Mouse (Mus musculus) neural tube, embryonic 15.5 days (tissue): ENCODE results near the gene Btbd17. TPM values are rescaled to one million over a fixed set of nuclear protein-coding genes. Genes with fewer than 3 reads are reported as not detected.

ENCODE experiments used
- ATAC-seq: fragments of 200-750 bp; cut with Nextera tagmentation; 2 replicates; pipeline ENCODE4 v1.8.0; 2017; ENCODE audit warnings: mild to moderate bottlenecking, moderate TSS enrichment, moderate library complexity; ENCODE audit not compliant: low FRiP score
- H3K27ac ChIP-seq: fragments of 300-500 bp; sonication (generic); replicated peaks from 2 replicates; pipeline ENCODE4 v1.5.1; 2015; ENCODE audit warnings: mild to moderate bottlenecking, inconsistent platforms
- H3K27me3 ChIP-seq: fragments of 300-500 bp; sonication (generic); replicated peaks from 2 replicates; pipeline ENCODE4 v1.6.1; 2015; ENCODE audit warnings: inconsistent platforms
- H3K36me3 ChIP-seq: fragments of 300-500 bp; sonication (generic); 2 replicates; pipeline ENCODE4 v1.6.1; 2015; ENCODE audit warnings: inconsistent platforms
- H3K4me1 ChIP-seq: fragments of 300-500 bp; sonication (generic); 2 replicates; pipeline ENCODE4 v1.6.1; 2015; ENCODE audit warnings: inconsistent platforms
- H3K4me2 ChIP-seq: fragments of 300-500 bp; sonication (generic); 2 replicates; pipeline ENCODE4 v1.6.1; 2015; ENCODE audit warnings: inconsistent platforms, mild to moderate bottlenecking, moderate library complexity
- H3K4me3 ChIP-seq: fragments of 300-500 bp; sonication (generic); replicated peaks from 2 replicates; pipeline ENCODE4 v1.5.1; 2015; ENCODE audit warnings: mild to moderate bottlenecking, inconsistent platforms
- H3K9ac ChIP-seq: fragments of 300-500 bp; sonication (generic); replicated peaks from 2 replicates; pipeline ENCODE4 v1.6.1; 2015; ENCODE audit warnings: mild to moderate bottlenecking, inconsistent platforms
- H3K9me3 ChIP-seq: fragments of 300-500 bp; sonication (generic); replicated peaks from 2 replicates; pipeline ENCODE4 v1.6.1; 2016; ENCODE audit warnings: inconsistent platforms
- whole genome bisulfite sequencing: fragments of 180-500 bp; shearing (Covaris S2); methylation state at CpG from one replicate; pipeline ENCODE4 v1.1.7; 2015; ENCODE audit warnings: mixed read lengths; 5-methylcytosine and 5-hydroxymethylcytosine counted together
- polyA plus RNA-seq: library from polyadenylated mRNA; unstranded; fragments of >200 nt; fragmentation: Nextera tagmentation; extraction: Ambion mirVana; gene quantifications from 2 replicates; pipeline ENCODE4 v1.2.1, GENCODE M21; 2015

Btbd17 gene
- polyA plus RNA-seq: 14.8 and 21.3 TPM in 2 replicates

GRCm38 (mm10) chr11:114795848-114796322 lies at the start of gene Btbd17:
Gene Btbd17 (minus strand): TSS chr11:114795945.
- H3K4me1 ChIP-seq: peaks cover 55% of the 10 kb centered on the region
- H3K4me3 ChIP-seq: peak within 1 kb of the TSS; percentile 40
- H3K27ac ChIP-seq: peak within 1 kb of the TSS; percentile 93
- peak within 1 kb of the TSS; percentile 92 for H3K4me2 ChIP-seq
- 4% methylated on average over 4 of the region's 4 CpGs for WGBS
- no peaks in the 10 kb centered on the region for H3K36me3 ChIP-seq
- 0 out of 2 replicates have a peak, but pooled peaks cover 6% of the 10 kb centered on the region for H3K27me3 ChIP-seq
- H3K9ac ChIP-seq: peak within 1 kb of the TSS; percentile 46
- H3K9me3 ChIP-seq: no peaks in the 10 kb centered on the region
- peak; percentile 77 for ATAC-seq

GRCm38 (mm10) chr11:114844464-114845220 lies 48.9 kb upstream of the Btbd17 start:
- H3K27me3 ChIP-seq: peaks cover 11% of the 10 kb centered on the region
- H3K4me1 ChIP-seq: peaks cover 6% of the 10 kb centered on the region; the same call in 1 of the 2 replicates
- H3K9ac ChIP-seq: no peak overlapping the region
- H3K4me2 ChIP-seq: no peak overlapping the region
- H3K36me3 ChIP-seq: no peaks in the 10 kb centered on the region
- H3K9me3 ChIP-seq: no peaks in the 10 kb centered on the region
- ATAC-seq: no peak
- no peak overlapping the region for H3K27ac ChIP-seq
- 73% methylated on average over 7 of the region's 7 CpGs for WGBS
- no peak overlapping the region for H3K4me3 ChIP-seq

DNA sequence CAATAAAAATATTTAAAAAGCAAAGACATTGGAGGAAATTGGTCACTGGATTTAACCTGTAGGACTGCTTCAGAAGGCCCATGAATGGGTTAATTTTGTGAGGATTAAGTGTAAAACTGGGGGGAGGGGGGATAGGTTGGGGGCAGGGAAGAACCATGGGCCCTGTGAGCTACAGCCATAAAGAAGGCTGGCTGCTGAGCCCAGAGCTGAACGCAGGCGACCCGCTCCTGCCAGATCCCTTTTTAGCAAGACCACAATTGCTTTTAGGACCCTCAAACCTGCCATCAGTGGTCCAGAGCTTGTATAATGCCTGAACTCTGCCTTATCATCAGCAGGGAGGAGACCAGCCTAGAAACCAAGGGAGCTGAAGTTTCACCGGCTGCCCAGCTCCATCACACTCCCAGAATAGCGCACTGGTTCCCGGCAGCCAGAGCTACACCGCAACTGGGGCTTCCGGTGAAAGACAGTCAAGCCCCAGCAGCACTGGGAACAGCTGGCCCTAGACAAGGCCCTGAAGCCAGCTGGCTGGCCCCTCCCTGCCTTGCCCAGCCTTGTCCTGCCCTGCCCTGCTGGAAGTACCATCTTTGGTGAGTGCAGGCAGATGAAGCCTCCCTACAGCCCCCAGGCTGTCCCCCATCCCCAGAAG lies 48.2 kb upstream of the Btbd17 start:
- Histone ChIP-seq H3K4me3 (no peak overlapping the region), H3K27me3 (peaks cover 4% of the 10 kb centered on the region), H3K9ac (no peak overlapping the region), H3K9me3 (no peaks in the 10 kb centered on the region), H3K4me2 (no peak overlapping the region), H3K36me3 (no peaks in the 10 kb centered on the region), H3K27ac (0 out of 2 replicates have a peak overlapping the region, but pooled peaks have one; percentile 18), H3K4me1 (peaks cover 6% of the 10 kb centered on the region; the same call in 1 of the 2 replicates)
- no peak for ATAC-seq
- WGBS: 8% methylated on average over 8 of the region's 8 CpGs

GRCm38 (mm10) chr11:114833166-114833565 lies 37.4 kb upstream of the Btbd17 start:
- no peaks in the 10 kb centered on the region for H3K27me3 ChIP-seq
- H3K9me3 ChIP-seq: no peaks in the 10 kb centered on the region
- ATAC-seq: no peak
- no peak overlapping the region for H3K4me3 ChIP-seq
- no peak overlapping the region for H3K27ac ChIP-seq
- H3K36me3 ChIP-seq: no peaks in the 10 kb centered on the region
- H3K4me1 ChIP-seq: peaks cover 17% of the 10 kb centered on the region
- 71% methylated on average over 5 of the region's 5 CpGs for WGBS
- no peak overlapping the region for H3K4me2 ChIP-seq
- H3K9ac ChIP-seq: no peak overlapping the region

DNA sequence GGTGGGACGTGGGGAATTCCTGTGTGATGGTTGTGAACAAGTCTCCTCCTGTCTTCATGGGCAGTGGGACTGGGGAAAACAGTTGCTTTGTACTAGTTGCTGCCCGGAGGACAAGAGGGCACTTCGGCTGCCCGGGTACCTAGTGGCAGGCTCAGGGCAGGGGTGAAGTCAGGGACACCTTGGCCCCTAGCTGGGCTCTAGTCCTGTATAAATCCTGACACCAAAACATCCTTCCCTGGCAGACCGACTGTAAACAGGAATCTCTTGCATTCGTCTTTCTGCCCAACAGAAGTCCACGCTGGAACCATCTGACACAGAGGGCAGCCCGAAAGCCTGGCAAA lies 34.7 kb upstream of the Btbd17 start:
- no peak for ATAC-seq
- Histone ChIP-seq H3K4me1 (peaks cover 17% of the 10 kb centered on the region), H3K9me3 (no peaks in the 10 kb centered on the region), H3K9ac (no peak overlapping the region), H3K27ac (no peak overlapping the region), H3K4me2 (peak overlapping the region; percentile 49; the same call in 1 of the 2 replicates), H3K36me3 (no peaks in the 10 kb centered on the region), H3K27me3 (no peaks in the 10 kb centered on the region), H3K4me3 (no peak overlapping the region)
- WGBS: 14% methylated on average over 8 of the region's 8 CpGs

DNA sequence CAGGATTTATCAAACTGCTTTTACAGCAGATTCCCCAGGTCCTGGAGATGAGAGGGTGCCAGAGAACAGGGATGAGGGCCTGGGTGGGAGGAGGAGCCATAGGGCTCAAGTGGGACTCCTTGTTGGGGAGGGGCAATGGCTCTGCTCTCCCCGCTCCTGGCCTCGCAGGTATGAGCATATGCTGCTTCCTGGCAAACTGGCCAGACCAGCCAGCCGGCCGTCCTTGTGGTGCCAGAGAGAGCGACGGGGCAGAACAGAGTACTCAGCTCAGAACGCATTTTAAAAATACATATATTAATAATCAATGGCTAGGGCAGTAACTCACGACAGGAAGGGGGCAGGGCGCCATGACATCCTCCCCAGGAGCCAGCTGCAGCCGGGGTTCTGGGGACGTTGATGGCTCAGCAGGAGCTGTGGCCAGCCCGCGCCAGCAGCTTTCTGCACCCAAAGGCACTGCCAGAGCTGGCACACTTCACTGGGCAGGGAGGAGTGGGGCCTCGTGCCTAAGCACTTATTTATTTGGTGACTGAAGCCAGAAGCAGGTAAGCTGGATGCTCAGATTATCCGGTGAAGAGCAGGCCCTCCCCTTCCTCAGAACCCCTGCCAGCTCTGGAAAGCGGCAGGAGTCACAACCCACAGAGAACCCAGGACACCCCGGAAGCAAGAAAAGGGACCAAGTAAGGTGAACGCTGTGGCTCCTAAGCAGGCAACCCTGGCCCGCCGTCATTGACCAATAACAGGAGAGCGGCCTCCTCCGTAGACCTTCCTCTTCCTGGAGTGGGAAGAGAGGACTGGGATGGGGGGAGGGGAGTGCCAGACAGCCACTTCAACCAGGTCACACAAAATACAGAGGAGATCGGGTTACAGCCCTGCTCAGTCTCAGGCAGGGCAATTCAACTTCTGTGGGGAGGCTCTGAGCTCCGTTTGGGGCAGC lies 34.0 kb upstream of the Btbd17 start:
- no peaks in the 10 kb centered on the region for H3K27me3 ChIP-seq
- H3K4me3 ChIP-seq: 0 out of 2 replicates have a peak overlapping the region, but pooled peaks have one; percentile 0
- H3K4me1 ChIP-seq: peaks cover 17% of the 10 kb centered on the region
- 7% methylated on average over 24 of the region's 24 CpGs for WGBS
- H3K36me3 ChIP-seq: no peaks in the 10 kb centered on the region
- 0 out of 2 replicates have a peak overlapping the region, but pooled peaks have one; percentile 14 for H3K27ac ChIP-seq
- H3K9ac ChIP-seq: no peak overlapping the region
- H3K4me2 ChIP-seq: peak overlapping the region; percentile 49
- no peaks in the 10 kb centered on the region for H3K9me3 ChIP-seq
- no peak; the same call in 1 of the 2 replicates for ATAC-seq

DNA sequence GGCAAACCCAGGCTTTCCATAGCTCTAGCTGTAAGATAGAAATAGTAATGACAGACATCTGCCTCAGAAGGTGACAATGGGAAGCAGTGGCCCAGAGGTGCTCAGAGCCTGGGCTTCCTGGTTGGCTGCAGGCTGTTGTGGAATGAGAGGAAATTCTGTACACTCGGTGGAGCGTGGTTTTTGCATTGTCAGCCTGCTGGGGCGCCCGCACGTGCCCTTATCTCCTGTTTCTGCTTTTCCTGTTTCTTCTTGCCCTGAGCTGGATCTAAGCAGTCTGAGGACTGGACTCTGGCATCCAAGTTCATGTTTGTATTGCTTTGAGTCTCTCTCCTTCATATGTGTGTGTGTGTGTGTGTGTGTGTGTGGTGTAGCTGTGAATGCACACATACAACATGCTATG lies 30.9 kb upstream of the Btbd17 start:
- no peak for ATAC-seq
- Histone ChIP-seq H3K27me3 (0 out of 2 replicates have a peak, but pooled peaks cover 2% of the 10 kb centered on the region), H3K4me2 (no peak overlapping the region), H3K9ac (no peak overlapping the region), H3K9me3 (no peaks in the 10 kb centered on the region), H3K4me1 (peaks cover 32% of the 10 kb centered on the region), H3K27ac (no peak overlapping the region), H3K4me3 (no peak overlapping the region), H3K36me3 (no peaks in the 10 kb centered on the region)
- WGBS: 71% methylated on average over 5 of the region's 5 CpGs

- WGBS: 5% methylated on average over 11 of the region's 11 CpGs
- no peaks in the 10 kb centered on the region for H3K9me3 ChIP-seq
- no peak overlapping the region for H3K4me3 ChIP-seq
- peak overlapping the region; percentile 65 for H3K27ac ChIP-seq
- H3K4me2 ChIP-seq: peak overlapping the region; percentile 22; the same call in 1 of the 2 replicates
- H3K9ac ChIP-seq: no peak overlapping the region
- no peak for ATAC-seq
- H3K4me1 ChIP-seq: peaks cover 15% of the 10 kb centered on the region
- no peaks in the 10 kb centered on the region for H3K36me3 ChIP-seq
- H3K27me3 ChIP-seq: 0 out of 2 replicates have a peak, but pooled peaks cover 2% of the 10 kb centered on the region
Observed at GRCm38 (mm10) chr11:114823199-114823725, 27.5 kb upstream of the Btbd17 start.

DNA sequence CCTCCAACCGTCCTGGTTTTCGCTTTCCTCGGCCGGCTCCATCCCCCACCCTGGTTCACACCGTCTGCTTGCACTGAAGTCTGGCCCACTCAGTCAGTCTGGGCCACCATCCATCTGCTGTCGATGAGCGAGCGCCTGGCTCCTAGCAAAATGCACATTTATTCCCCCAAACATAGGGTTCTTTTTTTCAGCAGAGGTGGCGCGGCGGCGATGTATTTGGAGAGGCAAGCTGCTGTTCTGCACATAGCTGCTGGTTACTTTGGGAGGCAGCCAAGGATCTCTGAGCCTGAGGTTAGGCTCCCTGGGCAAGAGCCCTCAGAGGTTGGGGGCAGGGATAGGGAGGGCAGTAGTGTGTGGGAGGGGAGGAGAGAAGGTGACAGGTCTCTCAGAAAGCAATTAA lies 27.0 kb upstream of the Btbd17 start:
- H3K27ac ChIP-seq: peak overlapping the region; percentile 65

DNA sequence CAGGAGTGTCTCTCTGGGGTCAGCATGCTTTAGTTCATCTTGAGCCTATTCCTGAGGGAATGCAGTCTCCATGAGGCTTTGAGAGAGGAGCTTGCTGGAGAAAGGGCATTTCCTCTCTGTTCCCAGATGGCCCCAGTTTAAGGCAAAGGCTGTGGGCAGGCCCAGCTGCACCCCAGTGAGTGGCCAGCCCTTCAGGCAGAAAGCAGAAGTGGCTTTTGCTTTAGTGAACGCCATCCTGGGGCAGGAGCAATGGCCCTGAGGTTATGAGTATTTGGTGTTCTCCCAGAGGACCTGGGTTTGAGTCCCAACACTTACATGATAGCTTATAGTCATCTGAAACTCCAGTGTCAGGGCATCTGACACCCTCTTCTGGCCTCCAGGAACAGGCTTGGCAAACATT lies 25.6 kb upstream of the Btbd17 start:
- Histone ChIP-seq H3K27me3 (0 out of 2 replicates have a peak, but pooled peaks cover 2% of the 10 kb centered on the region), H3K27ac (no peak overlapping the region), H3K4me1 (peaks cover 15% of the 10 kb centered on the region), H3K4me3 (no peak overlapping the region), H3K9me3 (no peaks in the 10 kb centered on the region), H3K4me2 (no peak overlapping the region), H3K36me3 (no peaks in the 10 kb centered on the region), H3K9ac (no peak overlapping the region)
- no peak for ATAC-seq
- 48% methylated on average over 1 of the region's 1 CpGs for WGBS

More for the DNA sequence above, 27.0 kb upstream of the Btbd17 start:
- 50% methylated on average over 12 of the region's 12 CpGs for WGBS
- Histone ChIP-seq H3K9ac (no peak overlapping the region), H3K27me3 (0 out of 2 replicates have a peak, but pooled peaks cover 2% of the 10 kb centered on the region), H3K4me3 (no peak overlapping the region), H3K4me2 (peak overlapping the region; percentile 22), H3K4me1 (peaks cover 15% of the 10 kb centered on the region), H3K36me3 (no peaks in the 10 kb centered on the region), H3K9me3 (no peaks in the 10 kb centered on the region)
- no peak for ATAC-seq

DNA sequence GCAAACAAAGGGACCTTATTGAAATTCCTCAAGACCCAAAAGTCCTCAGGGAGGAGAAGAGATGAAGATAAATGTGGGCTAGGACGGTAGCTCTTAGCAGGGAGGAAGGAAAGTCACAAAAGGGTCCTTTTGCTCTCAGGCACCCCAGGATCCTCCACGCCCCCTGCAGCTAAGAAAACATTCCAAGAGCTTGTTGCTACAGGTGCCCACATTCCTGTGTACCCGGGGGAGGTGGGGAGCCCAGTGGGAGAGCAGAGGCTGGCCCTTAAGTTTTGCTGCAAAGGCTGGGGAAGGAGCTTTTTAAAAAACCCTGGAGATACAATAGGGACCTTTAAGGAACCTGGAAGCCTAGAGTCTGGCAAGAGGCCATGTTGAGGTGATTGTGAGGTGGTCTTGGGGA lies 24.7 kb upstream of the Btbd17 start:
- H3K9ac ChIP-seq: no peak overlapping the region
- H3K27me3 ChIP-seq: 0 out of 2 replicates have a peak, but pooled peaks cover 2% of the 10 kb centered on the region
- H3K4me1 ChIP-seq: peaks cover 15% of the 10 kb centered on the region
- H3K4me2 ChIP-seq: no peak overlapping the region
- WGBS: 43% methylated on average over 3 of the region's 3 CpGs
- H3K36me3 ChIP-seq: no peaks in the 10 kb centered on the region
- no peaks in the 10 kb centered on the region for H3K9me3 ChIP-seq
- no peak overlapping the region for H3K4me3 ChIP-seq
- ATAC-seq: no peak
- no peak overlapping the region for H3K27ac ChIP-seq
